Mouse (Mus musculus): ENCODE measurements at regions not wholly inside any gene's neighbourhood (a gene's known extent, or its start where the extent isn't known, plus 50 kb on each side); places are given as distances from the start of the nearest gene placed in this dataset.
A peak's percentile ranks its signal among the peaks of the same experiment; 100 is the strongest.

- Histone ChIP-seq H3K27me3 (ENCODE audit: insufficient read depth, low read length) (no peaks in the 10 kb centered on the region), H3K9me3 (replicated peaks) (peaks cover 78% of the 10 kb centered on the region), H3K36me3 (replicated peaks) (no peaks in the 10 kb centered on the region), H3K4me1 (ENCODE audit: insufficient read depth, low read depth, low read length) (no peaks in the 10 kb centered on the region), H3K4me3 (ENCODE audit: low read depth, low read length) (no peak overlapping the region)
- TF ChIP-seq CTCF (IDR thresholded peaks at IDR 0.05; ENCODE audit: low read depth, low read length) (no peak), GATA2 (IDR thresholded peaks at IDR 0.05; ENCODE audit: borderline replicate concordance, low read depth, low read length) (no peak), POLR2AphosphoS5 (IDR thresholded peaks at IDR 0.05; ENCODE audit: insufficient replicate concordance, low read depth, low read length) (no peak), GATA1 (IDR thresholded peaks at IDR 0.05; ENCODE audit: borderline replicate concordance, low read length) (no peak), TAL1 (conservative IDR thresholded peaks at IDR 0.05; ENCODE audit: low read depth, low read length) (no peak)
- ATAC-seq (ENCODE audit: extremely low read depth, insufficient number of reproducible peaks, low FRiP score, poor library complexity, severe bottlenecking) (no peak), DNase-seq (ENCODE audit: low spot score) (no peak)
Observed at GRCm38 (mm10) chr11:114511994-114512393, 156.3 kb upstream of the Rpl38 start.

- Histone ChIP-seq H3K9me3 (replicated peaks) (peaks cover 87% of the 10 kb centered on the region), H3K4me3 (ENCODE audit: low read depth, low read length) (no peak overlapping the region), H3K4me1 (ENCODE audit: insufficient read depth, low read depth, low read length) (no peaks in the 10 kb centered on the region), H3K36me3 (replicated peaks) (no peaks in the 10 kb centered on the region), H3K27me3 (ENCODE audit: insufficient read depth, low read length) (no peaks in the 10 kb centered on the region; the same call in 1 of the 2 replicates)
- no peak for TF ChIP-seq GATA2 (IDR thresholded peaks at IDR 0.05; ENCODE audit: borderline replicate concordance, low read depth, low read length)
- ATAC-seq (ENCODE audit: extremely low read depth, insufficient number of reproducible peaks, low FRiP score, poor library complexity, severe bottlenecking): no peak
- DNase-seq (ENCODE audit: low spot score): no peak
Observed at GRCm38 (mm10) chr11:114502562-114502961, 165.8 kb upstream of the Rpl38 start.

GRCm38 (mm10) chr11:114501869-114502540 is 166.3 kb upstream of the Rpl38 start:
- 0 out of 2 replicates have a peak overlapping the region, but pooled peaks have one; percentile 20 for H3K4me3 ChIP-seq (ENCODE audit: low read depth, low read length)
- no peaks in the 10 kb centered on the region; the same call in 1 of the 2 replicates for H3K27me3 ChIP-seq (ENCODE audit: insufficient read depth, low read length)

GRCm38 (mm10) chr11:114500416-114500815 is 167.9 kb upstream of the Rpl38 start:
- H3K4me3 ChIP-seq (ENCODE audit: low read depth, low read length): no peak overlapping the region
- H3K36me3 ChIP-seq (replicated peaks): no peaks in the 10 kb centered on the region
- H3K4me1 ChIP-seq (ENCODE audit: insufficient read depth, low read depth, low read length): no peaks in the 10 kb centered on the region
- TF ChIP-seq TAL1 (conservative IDR thresholded peaks at IDR 0.05; ENCODE audit: low read depth, low read length): no peak
- TF ChIP-seq CTCF (IDR thresholded peaks at IDR 0.05; ENCODE audit: low read depth, low read length): no peak
- TF ChIP-seq POLR2AphosphoS5 (IDR thresholded peaks at IDR 0.05; ENCODE audit: insufficient replicate concordance, low read depth, low read length): no peak
- no peak for TF ChIP-seq GATA1 (IDR thresholded peaks at IDR 0.05; ENCODE audit: borderline replicate concordance, low read length)
- no peak for TF ChIP-seq GATA2 (IDR thresholded peaks at IDR 0.05; ENCODE audit: borderline replicate concordance, low read depth, low read length)
- ATAC-seq (ENCODE audit: extremely low read depth, insufficient number of reproducible peaks, low FRiP score, poor library complexity, severe bottlenecking) (no peak), DNase-seq (ENCODE audit: low spot score) (no peak)
- peaks cover 88% of the 10 kb centered on the region for H3K9me3 ChIP-seq (replicated peaks)
- no peaks in the 10 kb centered on the region; the same call in 1 of the 2 replicates for H3K27me3 ChIP-seq (ENCODE audit: insufficient read depth, low read length)

More at GRCm38 (mm10) chr11:114501869-114502540, 166.3 kb upstream of the Rpl38 start:
- TF ChIP-seq CTCF (IDR thresholded peaks at IDR 0.05; ENCODE audit: low read depth, low read length) (no peak), TAL1 (conservative IDR thresholded peaks at IDR 0.05; ENCODE audit: low read depth, low read length) (no peak), GATA1 (IDR thresholded peaks at IDR 0.05; ENCODE audit: borderline replicate concordance, low read length) (no peak), GATA2 (IDR thresholded peaks at IDR 0.05; ENCODE audit: borderline replicate concordance, low read depth, low read length) (no peak)
- Histone ChIP-seq H3K4me1 (ENCODE audit: insufficient read depth, low read depth, low read length) (no peaks in the 10 kb centered on the region), H3K9me3 (replicated peaks) (peaks cover 85% of the 10 kb centered on the region), H3K36me3 (replicated peaks) (no peaks in the 10 kb centered on the region)
- DNase-seq (ENCODE audit: low spot score) (no peak), ATAC-seq (ENCODE audit: extremely low read depth, insufficient number of reproducible peaks, low FRiP score, poor library complexity, severe bottlenecking) (no peak)

GRCm38 (mm10) chr11:114499665-114500064 is 168.7 kb upstream of the Rpl38 start:
- Histone ChIP-seq H3K9me3 (replicated peaks) (peaks cover 86% of the 10 kb centered on the region), H3K4me3 (ENCODE audit: low read depth, low read length) (no peak overlapping the region), H3K27me3 (ENCODE audit: insufficient read depth, low read length) (no peaks in the 10 kb centered on the region; the same call in 1 of the 2 replicates), H3K36me3 (replicated peaks) (no peaks in the 10 kb centered on the region), H3K4me1 (ENCODE audit: insufficient read depth, low read depth, low read length) (no peaks in the 10 kb centered on the region)
- TF ChIP-seq POLR2AphosphoS5 (IDR thresholded peaks at IDR 0.05; ENCODE audit: insufficient replicate concordance, low read depth, low read length): no peak
- no peak for TF ChIP-seq GATA1 (IDR thresholded peaks at IDR 0.05; ENCODE audit: borderline replicate concordance, low read length)
- TF ChIP-seq GATA2 (IDR thresholded peaks at IDR 0.05; ENCODE audit: borderline replicate concordance, low read depth, low read length): no peak
- DNase-seq (ENCODE audit: low spot score) (no peak), ATAC-seq (ENCODE audit: extremely low read depth, insufficient number of reproducible peaks, low FRiP score, poor library complexity, severe bottlenecking) (no peak)

- no peak for DNase-seq (ENCODE audit: low spot score)
- Histone ChIP-seq H3K4me1 (ENCODE audit: insufficient read depth, low read depth, low read length) (no peaks in the 10 kb centered on the region), H3K36me3 (replicated peaks) (no peaks in the 10 kb centered on the region), H3K27me3 (ENCODE audit: insufficient read depth, low read length) (no peaks in the 10 kb centered on the region), H3K4me3 (ENCODE audit: low read depth, low read length) (no peak overlapping the region), H3K9me3 (replicated peaks) (peaks cover 82% of the 10 kb centered on the region)
- no peak for TF ChIP-seq GATA2 (IDR thresholded peaks at IDR 0.05; ENCODE audit: borderline replicate concordance, low read depth, low read length)
- TF ChIP-seq GATA1 (IDR thresholded peaks at IDR 0.05; ENCODE audit: borderline replicate concordance, low read length): no peak
- TF ChIP-seq POLR2AphosphoS5 (IDR thresholded peaks at IDR 0.05; ENCODE audit: insufficient replicate concordance, low read depth, low read length): no peak
- TF ChIP-seq CTCF (IDR thresholded peaks at IDR 0.05; ENCODE audit: low read depth, low read length): no peak
- TF ChIP-seq TAL1 (conservative IDR thresholded peaks at IDR 0.05; ENCODE audit: low read depth, low read length): no peak
- ATAC-seq (ENCODE audit: extremely low read depth, insufficient number of reproducible peaks, low FRiP score, poor library complexity, severe bottlenecking): no peak
Observed at GRCm38 (mm10) chr11:114495520-114495921, 172.8 kb upstream of the Rpl38 start.

Data from G1E (cell line).